Mouse (Mus musculus): ENCODE data around the gene Pygb.

Pygb gene

DNA sequence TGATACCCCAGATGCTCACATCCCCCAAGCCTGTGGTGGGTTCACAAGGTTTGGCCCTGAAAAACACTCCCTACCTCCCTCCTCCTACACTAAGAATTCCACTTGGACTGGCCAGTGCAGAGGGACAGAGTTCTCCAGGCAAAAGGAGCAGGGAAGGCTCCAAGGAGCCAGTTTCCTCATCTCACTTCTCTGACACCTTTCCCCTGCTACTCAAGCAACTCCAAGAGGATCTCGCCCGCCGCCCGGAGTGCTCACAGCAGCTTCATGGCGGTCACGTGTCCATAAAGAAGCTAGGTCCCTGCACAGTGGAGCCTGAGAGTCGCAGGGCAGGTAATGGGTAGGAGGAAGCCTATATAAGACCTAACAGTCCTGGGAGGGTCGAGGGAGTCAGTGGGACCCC is 14.5 kb upstream of the Pygb start:
- ChIA-PET CTCF (interaction anchor here in 1 of 4 experiments (0.6 kb wide), 1 partner anchor 642 kb away, joined by 3 read pairs; no protein-coding TSS in a partner anchor), POLR2A (interaction anchor here in 2 of 4 experiments (1.0 to 1.4 kb wide), 3 partner anchors 11 to 14 kb away, joined by 3 read pairs; partner anchors contain the start of gene Pygb (in 1 of the 2))

DNA sequence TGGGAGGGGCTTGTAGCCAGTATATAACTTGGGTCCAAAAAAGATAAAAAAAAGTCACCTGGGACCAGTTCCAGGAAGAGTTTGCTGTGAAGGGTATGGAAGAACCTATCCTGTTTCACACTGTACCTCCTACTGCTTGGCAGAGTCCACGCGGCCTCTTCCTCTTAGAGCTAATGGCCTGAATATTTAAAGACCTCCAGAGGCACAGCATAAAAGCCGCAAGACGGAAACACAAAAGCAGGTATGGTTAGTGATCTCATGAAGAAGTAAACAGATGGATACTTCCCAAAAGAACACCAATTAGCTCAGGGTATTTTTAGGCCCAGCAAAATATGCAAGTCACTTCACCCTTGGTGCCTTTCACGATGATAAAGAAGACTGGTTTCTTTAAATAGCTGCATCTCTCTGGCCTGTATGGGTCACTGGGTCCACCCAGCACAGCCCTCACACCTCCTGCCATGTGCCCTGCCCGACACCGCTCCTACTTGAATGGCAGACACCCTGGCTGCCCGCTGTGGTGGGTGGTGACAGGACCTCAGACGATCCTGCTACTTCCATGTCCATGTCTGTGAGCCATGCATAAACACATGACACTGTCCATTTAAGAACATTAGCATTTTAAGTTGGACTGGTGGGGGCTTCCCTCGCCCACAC is 13.9 kb upstream of the Pygb start:
- CTCF ChIA-PET = interaction anchor here in 1 of 4 experiments (0.8 to 1.5 kb wide), 2 partner anchors 9 to 11 kb away, joined by 3 to 4 read pairs; no protein-coding TSS in a partner anchor
- POLR2A ChIA-PET = interaction anchor here in 2 of 4 experiments (0.7 to 1.4 kb wide), 4 partner anchors 11 to 20 kb away, joined by 3 read pairs; partner anchors contain the start of gene Pygb (in 1 of the 2)

DNA sequence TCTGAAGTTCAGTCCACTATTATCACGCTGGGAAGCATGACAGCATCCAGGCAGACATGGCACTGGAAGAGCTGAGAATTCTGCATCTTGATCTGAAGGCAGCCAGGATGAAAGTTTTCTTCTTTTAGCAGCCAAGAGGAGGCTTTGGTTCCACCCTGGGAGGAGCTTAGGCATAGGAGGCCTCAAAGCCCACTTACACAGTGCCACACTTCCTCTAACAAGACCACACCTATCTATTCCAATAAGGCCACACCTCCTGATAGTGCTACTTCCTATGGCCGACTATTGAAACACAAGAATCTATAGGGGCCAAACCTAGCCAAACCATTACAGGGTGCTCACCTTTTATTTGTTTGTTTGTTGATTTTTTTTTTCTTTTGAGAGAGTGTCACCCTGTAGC is 3.7 kb upstream of the Pygb start:
- ChIA-PET POLR2A (interaction anchor here in 1 of 4 experiments (1.4 to 1.6 kb wide), 3 partner anchors 11 to 54 kb away, joined by 3 to 4 read pairs (median 3); no protein-coding TSS in a partner anchor), CTCF (interaction anchor here in 1 of 4 experiments (0.7 kb wide), 1 partner anchor 19 kb away, joined by 3 read pairs; no protein-coding TSS in a partner anchor)

DNA sequence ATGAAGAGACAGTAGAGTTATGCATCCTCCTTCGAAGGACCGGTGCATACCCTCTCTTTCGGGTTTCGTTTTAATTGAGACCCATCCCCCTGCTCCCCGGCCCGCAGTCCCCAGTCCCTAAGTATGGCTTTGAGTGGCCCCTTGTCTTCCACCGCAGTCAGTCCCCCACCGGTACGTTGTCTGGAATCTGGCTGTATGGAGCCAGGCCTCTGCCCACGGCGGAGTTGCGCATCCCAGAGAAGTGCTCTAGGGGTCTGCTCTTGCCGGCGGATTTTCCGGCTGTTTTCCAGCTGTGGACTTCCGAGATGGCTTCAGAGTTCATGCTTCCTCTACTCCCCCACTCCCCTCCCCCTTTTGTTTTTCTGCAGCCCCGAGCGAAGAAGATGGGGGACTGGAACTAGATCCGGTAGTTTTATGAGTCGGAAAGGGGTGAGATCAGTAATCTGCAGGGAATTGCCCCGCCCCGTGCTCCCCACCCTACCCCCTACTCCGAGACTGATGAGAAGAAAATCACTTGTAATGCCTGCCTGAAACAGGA is 768 bp downstream of the Pygb start:
- POLR2A ChIA-PET = interaction anchor here in 3 of 4 experiments (0.5 to 2.7 kb wide), 13 partner anchors 9 to 368 kb away, joined by 3 to 7 read pairs (median 3); partner anchors contain the start of genes Abhd12 (in 1 of the 3), Gins1 (in 1 of the 3), Nanp (in 1 of the 3) and Ninl (in 1 of the 3)
- CTCF ChIA-PET = no interaction called here

DNA sequence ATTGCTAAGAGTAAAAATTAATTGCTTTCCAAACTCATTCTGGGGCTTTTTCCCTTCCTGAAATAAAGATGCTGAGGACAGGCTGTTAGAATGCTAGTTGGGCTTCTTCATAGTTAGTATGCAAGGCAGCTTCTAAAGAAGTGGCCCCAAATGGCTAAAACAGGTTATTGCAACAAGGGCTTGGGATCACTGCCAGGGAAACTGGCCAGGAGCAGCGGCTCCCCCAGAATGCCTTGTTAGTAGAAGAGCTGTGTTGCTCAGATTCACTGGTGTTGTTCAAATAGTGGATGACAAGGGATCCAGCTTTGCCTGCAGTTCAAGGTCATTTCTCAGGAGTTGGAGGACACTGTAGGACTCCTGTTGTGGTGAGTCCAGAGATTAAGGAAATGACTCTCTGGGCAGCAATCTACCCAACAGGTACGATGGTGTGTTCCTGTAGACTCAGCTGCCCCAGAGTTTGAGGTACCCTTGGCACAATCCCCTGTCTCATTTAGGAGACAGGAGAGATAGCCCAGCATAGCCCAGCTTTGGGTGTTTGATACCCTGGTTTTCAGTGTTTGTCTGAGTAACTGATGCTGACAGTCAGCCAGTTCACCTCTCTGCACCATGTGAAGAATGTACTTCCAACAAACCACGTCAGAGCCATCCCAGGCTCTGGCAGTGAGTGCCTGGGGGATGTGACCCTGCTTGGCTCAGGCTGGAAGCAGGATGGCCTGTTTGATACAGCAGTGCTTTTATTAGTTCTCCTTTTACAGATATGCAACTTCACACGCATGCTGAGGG is 2.4 kb downstream of the Pygb start:
- ChIA-PET POLR2A (interaction anchor here in 2 of 4 experiments (1.0 to 2.7 kb wide), 6 partner anchors 10 to 121 kb away, joined by 3 to 7 read pairs (median 5); partner anchors contain the start of genes Abhd12 (in 1 of the 2) and Gins1 (in 1 of the 2)), CTCF (interaction anchor here in 2 of 4 experiments (0.8 to 1.1 kb wide), 2 partner anchors 21 to 28 kb away, joined by 3 to 4 read pairs; no protein-coding TSS in a partner anchor)

DNA sequence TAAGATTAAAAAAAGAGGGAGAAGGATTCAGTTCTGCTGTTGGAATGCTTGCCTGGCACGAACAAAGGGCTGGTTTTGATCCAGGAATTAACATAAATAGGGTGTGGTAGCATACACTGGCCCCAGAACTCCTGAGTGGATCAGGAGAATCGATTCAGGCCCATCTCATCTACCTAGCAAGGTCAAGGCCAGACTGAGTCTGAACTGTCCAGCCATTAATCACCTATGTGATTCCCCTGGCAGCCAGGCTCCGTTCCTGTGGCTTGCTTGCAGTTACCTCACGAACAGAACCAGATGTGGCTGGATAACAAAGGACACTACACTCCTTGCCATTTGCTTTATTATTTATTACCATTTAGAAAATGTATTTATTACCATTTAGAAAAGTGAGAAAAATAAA is 6.8 kb downstream of the Pygb start:
- POLR2A ChIA-PET = no interaction called here
- CTCF ChIA-PET = interaction anchor here in 1 of 4 experiments (0.6 kb wide), 1 partner anchor 134 kb away, joined by 7 read pairs; no protein-coding TSS in a partner anchor

DNA sequence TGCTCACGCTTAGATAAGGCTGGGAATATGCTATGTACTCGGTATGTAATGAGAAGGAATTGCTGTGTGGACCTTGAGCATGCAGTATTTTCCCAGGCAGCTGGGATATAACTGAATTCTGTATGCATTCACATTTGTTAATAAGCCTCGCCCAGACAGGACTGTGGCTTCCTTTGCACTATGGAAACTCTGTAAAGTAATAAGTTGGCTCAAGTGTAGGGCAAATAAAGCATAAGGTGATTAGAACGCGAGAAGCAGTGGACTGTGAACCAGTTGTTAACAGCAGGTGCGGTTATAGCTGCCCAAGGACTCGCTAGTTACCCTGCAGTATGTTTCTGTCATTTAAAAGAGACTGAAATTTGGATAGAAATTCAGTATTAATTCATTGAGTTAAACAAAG is 11.5 kb downstream of the Pygb start:
- ChIA-PET CTCF (no interaction called here), POLR2A (interaction anchor here in 1 of 4 experiments (0.6 kb wide), 1 partner anchor 766 kb away, joined by 8 read pairs; no protein-coding TSS in a partner anchor)

DNA sequence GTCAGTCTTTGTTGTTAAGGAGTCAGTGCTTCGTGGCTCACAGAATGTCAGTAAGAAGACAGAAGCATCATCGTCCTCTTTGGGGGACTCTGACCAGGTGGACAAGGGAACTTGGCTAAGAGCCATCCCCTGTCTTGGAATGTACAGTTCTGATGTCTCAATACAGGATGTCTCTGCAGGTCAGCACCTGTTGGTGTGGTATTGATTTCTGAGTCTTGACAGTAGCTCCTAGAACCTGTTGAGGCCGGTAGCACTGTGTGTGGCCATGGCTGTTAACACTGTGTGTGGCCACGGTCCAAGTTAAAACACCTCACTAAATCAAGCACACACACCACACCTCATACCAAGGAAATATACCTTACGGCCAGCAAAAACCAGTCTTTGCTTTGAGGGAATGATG is 14.1 kb downstream of the Pygb start:
- CTCF ChIA-PET = no interaction called here
- POLR2A ChIA-PET = no interaction called here

DNA sequence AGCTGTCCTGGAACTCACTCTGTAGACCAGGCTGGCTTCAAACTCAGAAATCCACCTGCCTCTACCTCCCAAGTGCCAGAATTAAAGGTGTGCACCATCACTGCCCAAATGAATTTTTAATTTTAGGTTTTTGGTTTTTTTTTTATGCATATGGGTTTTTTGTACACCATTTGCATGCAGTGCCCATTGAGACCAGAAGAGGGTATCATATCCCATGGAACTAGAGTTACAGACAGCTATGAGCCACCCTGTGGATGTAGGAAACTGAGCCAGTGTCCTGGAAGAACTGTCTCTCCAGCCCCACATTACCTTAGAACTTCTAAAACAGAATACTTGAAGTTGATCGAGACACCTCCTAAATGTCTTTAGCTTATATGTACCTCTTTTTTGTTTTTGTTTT is 16.5 kb downstream of the Pygb start:
- ChIA-PET POLR2A (interaction anchor here in 2 of 4 experiments (0.8 to 1.4 kb wide), 5 partner anchors 9 to 102 kb away, joined by 3 to 4 read pairs (median 3); partner anchors contain the start of genes Abhd12 (in 1 of the 2) and Entpd6 (in 1 of the 2)), CTCF (interaction anchor here in 3 of 4 experiments (0.6 to 2.2 kb wide), 8 partner anchors 8 to 196 kb away, joined by 3 to 6 read pairs (median 4); partner anchors contain the start of gene Abhd12 (in 1 of the 3))

DNA sequence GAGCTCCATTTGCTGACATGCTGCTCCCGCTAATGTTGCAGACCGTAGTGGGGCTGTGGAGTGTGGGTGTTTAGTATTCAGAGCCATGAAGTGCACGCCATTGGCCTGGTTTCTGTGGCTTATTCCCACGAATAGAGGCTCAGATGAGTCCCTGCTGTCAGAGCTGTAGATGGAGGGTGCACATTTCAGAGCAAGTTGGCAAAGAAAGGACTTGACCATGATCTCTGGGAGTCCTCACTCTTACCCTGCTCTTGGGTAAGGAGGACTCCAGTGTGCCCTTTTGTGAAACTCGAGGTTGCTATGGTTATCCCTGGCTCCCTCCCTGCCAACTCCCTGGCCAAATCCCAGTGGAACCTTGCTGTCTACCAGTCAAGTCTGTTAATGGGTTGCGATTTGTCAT is 21.8 kb downstream of the Pygb start:
- ChIA-PET POLR2A (interaction anchor here in 1 of 4 experiments (2.0 kb wide), 1 partner anchor 231 kb away, joined by 6 read pairs; the partner anchor contains the start of genes Nanp and Ninl), CTCF (interaction anchor here in 1 of 4 experiments (1.2 kb wide), 1 partner anchor 9 kb away, joined by 3 read pairs; no protein-coding TSS in a partner anchor)

DNA sequence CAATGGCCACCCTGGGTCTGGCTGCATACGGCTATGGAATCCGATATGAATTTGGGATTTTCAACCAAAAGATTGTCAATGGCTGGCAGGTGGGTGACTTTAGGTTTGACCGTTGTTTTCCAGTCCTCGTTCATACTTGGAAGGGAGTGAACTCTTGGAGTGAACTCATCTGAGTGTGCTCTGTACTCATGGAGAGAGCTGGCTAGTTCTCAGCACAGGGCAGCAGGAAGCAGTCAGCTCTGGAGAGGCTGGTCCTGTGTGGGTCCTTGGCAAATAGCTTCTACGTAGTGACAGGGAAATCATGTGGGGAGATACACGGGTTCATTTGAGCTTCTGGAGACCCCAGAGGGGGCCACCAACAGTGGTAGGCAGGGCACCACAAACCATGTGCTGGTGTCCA is 22.3 kb downstream of the Pygb start:
- CTCF ChIA-PET = interaction anchor here in 1 of 4 experiments (1.2 kb wide), 1 partner anchor 8 kb away, joined by 3 read pairs; no protein-coding TSS in a partner anchor
- POLR2A ChIA-PET = interaction anchor here in 3 of 4 experiments (0.6 to 2.4 kb wide), 4 partner anchors 30 to 231 kb away, joined by 3 to 10 read pairs (median 4); partner anchors contain the start of genes Nanp (in 1 of the 3) and Ninl (in 1 of the 3)

DNA sequence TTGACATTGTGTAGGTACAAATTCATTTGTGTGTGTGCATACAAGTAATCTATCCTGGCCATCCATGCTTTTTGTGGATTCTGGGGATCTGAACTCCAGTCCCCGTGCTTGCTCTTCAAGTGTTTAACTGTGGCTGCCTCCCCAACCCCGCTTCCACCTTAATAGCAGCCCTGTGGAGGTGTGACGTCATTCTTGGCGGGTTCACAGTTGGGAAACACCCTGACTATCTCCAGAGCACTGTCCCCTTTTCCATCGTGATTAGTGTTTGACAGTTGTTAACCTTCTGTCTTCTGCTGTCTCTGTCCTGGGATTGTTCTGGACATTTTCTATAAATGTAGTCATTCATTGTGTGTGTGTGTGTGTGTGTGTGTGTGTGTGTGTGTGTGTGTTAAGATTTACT is 24.1 kb downstream of the Pygb start:
- ChIA-PET POLR2A (interaction anchor here (0.6 to 2.5 kb wide), 7 partner anchors 10 to 189 kb away, joined by 3 to 10 read pairs (median 4); partner anchors contain the start of gene Abhd12 (in 1 of the 4)), CTCF (interaction anchor here in 1 of 4 experiments (0.6 kb wide), 1 partner anchor 130 kb away, joined by 3 read pairs; no protein-coding TSS in a partner anchor)

DNA sequence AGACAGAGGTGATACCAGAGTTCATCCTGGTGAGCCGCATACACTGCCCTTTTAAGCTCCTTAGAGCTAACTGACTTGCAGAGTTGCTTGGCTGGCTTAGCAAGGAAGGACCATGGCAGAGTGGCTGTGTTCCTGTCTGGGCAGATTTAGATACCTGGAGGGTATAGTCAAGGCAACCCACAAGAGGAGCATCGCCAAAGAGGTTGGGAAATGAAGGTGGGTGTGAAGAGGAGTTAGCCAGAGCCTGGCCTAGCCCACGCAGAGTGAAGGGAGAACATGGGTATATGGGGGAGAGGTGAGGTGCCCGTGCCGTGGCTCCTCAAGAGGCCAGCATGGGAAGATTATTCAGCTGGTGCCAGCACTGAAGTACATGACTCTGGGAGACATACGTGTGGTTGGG is 26.3 kb downstream of the Pygb start:
- CTCF ChIA-PET = interaction anchor here in 1 of 4 experiments (0.5 kb wide), 1 partner anchor 1228 kb away, joined by 8 read pairs; no protein-coding TSS in a partner anchor
- POLR2A ChIA-PET = interaction anchor here in 2 of 4 experiments (1.3 to 4.4 kb wide), 5 partner anchors 10 to 226 kb away, joined by 3 to 20 read pairs (median 3); partner anchors contain the start of genes Nanp (in 2 of the 2) and Ninl (in 2 of the 2)

DNA sequence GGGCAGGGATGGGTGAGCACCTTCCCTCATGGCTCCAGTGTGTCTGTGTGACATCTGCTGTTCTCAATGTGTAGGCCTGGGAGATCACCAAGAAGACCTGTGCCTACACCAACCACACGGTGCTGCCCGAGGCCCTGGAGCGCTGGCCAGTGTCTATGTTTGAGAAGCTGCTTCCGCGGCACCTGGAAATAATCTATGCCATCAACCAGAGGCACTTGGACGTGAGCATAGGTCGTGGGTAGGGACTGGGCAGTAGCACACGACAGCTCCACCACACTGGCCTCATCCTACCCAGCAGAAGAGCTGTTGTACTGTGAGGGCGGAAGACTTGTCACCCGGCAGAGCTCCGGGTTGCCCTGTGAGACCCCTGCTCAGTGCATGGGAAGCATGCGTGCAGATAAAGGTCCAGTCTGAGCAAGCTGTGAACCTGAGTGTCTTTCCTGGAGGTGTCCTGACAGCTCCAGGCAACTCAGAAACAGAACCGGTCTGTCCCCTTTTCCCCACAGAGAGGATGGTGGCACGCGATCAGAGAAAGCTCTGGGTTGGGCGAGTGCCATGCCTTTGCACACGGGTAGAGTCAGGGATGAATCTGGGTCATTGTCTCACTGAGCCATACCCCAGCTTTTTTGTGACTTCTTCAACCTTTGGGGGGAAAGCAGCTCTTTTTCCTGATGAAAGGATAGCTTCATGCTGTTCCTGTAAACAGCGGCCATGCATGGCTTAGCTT is 30.3 kb downstream of the Pygb start:
- ChIA-PET POLR2A (interaction anchor here in 2 of 4 experiments (1.0 to 4.4 kb wide), 10 partner anchors 9 to 223 kb away, joined by 3 to 20 read pairs (median 4); partner anchors contain the start of genes Nanp (in 1 of the 2) and Ninl (in 1 of the 2)), CTCF (interaction anchor here in 1 of 4 experiments (0.7 kb wide), 1 partner anchor 8 kb away, joined by 3 read pairs; no protein-coding TSS in a partner anchor)

DNA sequence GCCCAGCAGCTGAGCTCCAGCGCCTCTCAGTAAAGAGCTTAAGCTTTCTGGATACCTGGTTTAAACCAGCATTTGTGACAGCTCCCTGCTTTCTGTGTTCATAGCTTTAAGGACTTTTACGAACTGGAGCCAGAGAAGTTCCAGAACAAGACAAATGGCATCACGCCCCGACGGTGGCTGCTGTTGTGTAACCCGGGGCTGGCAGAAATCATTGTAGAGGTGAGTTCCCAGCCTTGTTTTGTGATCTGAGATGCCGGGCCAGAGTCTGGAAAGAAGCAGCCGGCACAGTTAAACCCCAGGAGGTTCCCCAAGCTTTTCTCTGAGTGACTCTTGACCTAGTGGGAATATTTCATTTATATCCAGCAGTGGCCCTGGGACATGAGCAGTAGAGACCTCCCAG is 32.2 kb downstream of the Pygb start:
- POLR2A ChIA-PET = interaction anchor here in 2 of 4 experiments (0.5 to 1.2 kb wide), 2 partner anchors 115 to 182 kb away, joined by 3 to 5 read pairs; no protein-coding TSS in a partner anchor
- CTCF ChIA-PET = no interaction called here

DNA sequence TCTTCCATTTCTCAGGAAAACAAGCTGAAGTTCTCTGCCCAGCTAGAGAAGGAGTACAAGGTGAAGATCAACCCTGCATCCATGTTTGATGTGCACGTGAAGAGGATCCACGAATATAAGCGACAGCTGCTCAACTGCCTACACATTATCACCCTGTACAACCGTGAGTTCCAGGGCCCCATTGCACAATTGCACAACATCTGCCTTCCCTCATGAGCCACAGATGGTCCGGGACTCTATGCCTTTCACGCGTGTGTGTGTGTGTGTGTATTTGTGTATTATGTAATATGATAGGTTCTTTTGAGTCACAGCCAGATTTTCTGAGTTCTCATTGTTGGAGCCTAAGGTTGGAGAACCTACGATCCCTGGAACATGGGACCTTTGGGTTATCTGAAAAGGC is 34.2 kb downstream of the Pygb start:
- ChIA-PET POLR2A (interaction anchor here in 2 of 4 experiments (0.9 to 1.0 kb wide), 2 partner anchors 10 to 189 kb away, joined by 3 read pairs; no protein-coding TSS in a partner anchor), CTCF (no interaction called here)

DNA sequence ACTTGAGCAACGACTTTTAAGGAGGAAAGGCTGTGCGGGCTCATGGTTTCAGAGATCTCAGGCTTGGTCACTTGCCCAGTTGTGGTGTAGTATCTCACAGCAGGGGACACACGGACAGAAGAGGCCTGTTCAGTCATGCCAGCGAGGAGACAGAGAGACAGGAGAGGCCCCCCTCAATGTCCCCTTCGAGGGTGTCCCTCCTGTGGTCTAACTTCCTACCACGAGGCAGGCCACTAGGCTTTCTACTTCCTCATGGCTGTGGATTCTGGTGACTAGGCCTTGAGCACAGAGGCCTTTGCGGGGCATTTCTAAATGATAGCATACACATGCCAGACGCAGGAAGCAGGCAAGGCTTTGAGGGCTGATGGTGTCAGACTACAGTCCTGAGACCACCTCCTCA is 36.5 kb downstream of the Pygb start:
- CTCF ChIA-PET = no interaction called here
- POLR2A ChIA-PET = interaction anchor here in 2 of 4 experiments (0.7 to 3.0 kb wide), 2 partner anchors 13 to 436 kb away, joined by 3 to 9 read pairs; no protein-coding TSS in a partner anchor

Data from embryonic stem cell, embryonic (primary cell).